Mouse (Mus musculus): Measurements from ENCODE around the gene Insl6.

The Insl6 gene

DNA sequence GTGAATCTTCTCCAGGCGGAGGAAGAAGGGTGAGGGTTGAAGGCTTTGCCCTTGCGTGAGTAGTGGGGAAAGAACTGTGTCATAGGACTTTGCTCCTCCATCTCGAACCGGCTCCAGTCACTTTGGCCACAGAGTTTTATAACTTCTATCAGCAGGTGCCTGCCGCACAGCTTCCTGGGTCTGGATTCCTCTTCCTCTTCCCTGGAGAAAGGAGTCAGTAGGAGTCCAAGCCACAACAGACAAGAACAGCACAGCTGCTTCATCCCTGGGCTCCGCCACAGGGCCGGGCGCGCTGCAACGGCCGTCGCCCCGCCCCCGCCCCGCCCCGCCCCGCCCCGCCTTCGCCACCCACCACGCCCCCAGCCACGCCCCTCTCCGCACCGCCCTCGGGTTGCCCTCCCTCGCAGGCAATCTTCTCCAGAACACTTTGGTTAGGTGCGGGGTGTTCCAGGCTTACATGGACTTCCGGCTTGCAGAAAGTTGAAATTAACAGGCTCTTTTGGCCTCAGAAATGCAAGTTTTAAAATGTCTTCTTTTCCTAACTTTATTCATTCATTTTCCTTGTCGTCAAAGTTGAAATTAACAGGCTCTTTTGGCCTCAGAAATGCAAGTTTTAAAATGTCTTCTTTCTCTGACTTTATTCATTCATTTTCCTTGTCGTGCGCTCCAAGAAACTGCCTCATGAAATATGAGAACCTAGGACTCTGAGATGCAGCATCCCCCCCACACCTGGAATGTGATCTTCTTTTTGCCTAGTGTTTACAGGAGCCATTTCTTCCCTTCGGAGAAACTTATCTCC, at the start of gene Insl6:
Insl6 (minus strand) TSS at position 304 of the 799 bp plus-strand sequence.
- peak; percentile 70 for DNase-seq (ENCODE audit: low read depth, low spot score)

DNA sequence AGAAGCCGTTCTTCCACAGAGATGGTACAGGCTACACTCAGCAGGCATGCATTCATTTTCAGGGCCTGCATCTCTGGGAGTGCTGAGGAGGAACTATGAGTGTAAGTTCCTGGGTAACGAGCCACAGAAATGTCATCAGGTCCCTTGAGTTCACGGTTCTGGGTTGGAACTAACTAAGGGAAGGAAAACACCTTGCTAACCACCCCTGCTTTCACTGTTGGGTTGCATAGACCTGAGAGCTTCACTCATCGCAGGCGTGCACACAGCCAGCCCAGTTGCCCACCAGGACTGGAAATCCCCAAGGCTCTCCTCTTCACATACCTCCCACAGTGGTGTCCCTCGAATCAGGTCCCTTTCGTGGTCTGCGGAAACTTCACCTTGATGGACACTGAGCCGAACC, 49.8 kb upstream of the Insl6 start:
- no peak for DNase-seq (ENCODE audit: low read depth, low spot score)

DNA sequence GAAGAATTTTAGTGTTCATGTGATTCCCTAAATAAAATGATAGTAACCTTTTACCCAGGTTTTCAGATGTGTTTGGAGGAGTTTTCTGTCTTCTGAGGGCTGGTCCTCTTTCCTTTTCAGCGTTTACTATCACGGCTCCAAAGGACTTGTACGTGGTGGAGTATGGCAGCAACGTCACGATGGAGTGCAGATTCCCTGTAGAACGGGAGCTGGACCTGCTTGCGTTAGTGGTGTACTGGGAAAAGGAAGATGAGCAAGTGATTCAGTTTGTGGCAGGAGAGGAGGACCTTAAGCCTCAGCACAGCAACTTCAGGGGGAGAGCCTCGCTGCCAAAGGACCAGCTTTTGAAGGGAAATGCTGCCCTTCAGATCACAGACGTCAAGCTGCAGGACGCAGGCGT, 48.3 kb upstream of the Insl6 start:
- no peak for DNase-seq (ENCODE audit: low read depth, low spot score)

DNA sequence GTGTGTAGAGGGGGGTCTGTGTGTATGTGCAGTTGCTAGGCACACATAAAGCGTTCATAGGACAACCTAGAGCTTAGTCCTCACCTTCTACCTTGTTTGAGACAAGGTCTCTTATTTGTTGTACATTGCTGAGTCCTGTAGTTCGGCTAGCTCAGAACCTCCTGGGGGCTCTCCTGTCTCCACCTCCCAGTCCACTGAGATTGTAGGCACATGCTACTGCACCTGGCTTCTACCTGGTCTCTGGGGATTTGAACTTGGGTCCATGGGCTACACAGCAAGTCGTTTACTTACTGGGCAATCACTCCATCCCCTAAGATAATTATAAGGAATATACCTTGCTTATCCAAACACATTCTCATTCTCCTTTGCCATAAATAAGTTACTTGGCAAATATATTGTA, 47.5 kb upstream of the Insl6 start:
- no peak for DNase-seq (ENCODE audit: low read depth, low spot score)

DNA sequence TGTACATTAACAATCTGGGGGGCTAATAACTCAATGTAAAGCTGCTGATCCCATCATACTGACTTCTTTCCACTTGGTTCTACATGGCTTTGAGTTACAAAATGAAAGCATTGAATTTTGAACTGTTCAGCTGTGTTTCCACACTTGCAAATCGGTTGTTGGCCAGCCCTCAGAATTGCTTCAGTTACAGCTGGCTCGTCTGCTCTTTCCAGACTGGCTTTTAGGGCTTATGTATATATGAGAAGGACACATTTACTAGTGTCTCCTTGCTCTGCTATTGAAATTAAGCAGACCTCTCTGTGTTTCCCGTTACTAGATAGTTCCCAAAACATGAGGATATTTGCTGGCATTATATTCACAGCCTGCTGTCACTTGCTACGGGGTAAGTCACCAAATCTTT, 47.0 kb upstream of the Insl6 start:
- DNase-seq (ENCODE audit: low read depth, low spot score): no peak

DNA sequence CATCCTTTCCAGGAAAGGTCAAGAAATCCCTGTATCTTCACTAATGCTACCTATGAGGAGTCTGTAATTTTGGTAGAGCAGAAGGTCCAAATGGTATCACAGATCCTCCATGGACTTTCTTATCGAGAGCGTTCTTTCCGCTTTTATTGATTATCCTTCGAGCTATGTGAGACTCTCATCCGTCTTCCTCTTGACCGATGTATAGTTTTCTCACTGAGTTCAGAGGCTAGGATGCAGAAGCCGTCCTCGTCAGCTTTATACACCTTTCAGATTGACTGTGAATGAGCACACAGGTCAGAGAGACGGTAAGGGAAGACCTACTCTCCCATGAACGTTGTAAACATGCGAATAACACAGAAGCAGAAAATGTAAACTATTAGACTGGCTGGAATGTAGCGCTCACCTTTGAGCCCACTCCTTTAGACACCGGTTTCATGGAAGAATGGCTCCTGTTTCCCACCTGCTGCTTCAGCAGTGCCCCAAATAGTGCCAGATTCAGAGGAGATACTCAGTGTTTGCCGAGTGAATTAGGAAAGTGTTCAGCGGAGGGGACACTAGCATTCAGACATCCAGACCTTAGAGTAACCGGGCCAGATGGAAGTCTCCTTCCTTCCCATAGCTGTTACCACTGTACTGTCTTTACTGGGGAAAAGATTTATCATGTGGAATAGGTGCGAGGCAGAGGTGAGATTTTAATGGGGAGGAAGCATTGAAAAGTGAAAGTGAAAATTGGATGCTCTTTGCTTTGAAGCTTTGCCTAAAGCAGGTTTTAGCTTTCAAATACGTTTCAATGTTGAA, 46.3 kb upstream of the Insl6 start:
- DNase-seq (ENCODE audit: low read depth, low spot score): no peak

DNA sequence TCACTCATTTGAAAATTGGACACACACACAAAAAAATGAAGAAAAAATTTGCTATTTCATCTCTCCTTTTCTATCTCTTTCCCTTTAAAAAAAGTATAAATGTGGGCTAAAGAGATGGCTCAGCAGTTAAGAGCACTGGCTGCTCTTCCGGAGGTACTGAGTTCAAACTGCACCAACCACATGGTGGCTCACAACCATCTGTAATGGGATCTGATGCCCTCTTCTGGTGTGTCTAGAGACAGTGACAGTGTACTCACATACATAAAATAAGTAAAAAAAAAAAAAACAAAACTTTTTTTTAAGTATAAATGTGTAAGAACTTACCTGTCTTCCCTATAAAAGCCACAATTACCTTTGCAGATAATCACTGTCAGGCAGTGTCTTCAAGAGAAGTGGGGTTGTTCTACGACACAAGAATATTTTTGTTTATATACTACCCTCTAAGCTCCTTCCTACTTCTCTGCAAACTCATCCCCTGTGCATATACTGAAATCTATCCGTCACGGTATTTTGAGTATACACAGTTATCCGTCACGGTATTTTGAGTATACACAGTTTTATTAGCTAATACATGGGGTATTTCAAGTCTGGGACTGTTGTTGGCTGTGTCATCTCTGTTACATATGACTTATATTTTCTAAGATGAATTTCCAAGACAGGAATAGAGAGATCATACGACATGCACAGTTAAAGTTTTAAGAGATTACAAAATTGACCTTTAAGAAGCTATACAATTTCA, 45.6 kb upstream of the Insl6 start:
- no peak for DNase-seq (ENCODE audit: low read depth, low spot score)

DNA sequence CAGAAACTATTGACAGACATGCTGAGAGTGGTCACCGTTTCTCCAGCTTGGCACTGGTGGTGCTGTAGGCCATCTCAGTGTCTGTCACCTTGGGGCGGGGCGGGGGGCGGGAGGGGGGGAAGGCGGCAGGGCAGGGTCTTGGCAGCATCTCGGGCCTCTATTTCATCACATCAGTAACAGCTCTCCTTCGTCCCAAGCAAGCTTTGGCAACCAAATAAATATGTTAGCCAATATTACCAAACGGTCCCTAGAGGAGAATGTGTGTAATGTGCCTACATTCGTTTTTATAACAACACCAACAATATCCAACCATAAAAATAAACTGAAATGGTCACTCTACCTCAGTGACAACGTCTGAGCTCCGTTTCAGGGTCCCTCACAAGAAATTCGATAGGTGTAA, 45.0 kb upstream of the Insl6 start:
- DNase-seq (ENCODE audit: low read depth, low spot score): no peak

DNA sequence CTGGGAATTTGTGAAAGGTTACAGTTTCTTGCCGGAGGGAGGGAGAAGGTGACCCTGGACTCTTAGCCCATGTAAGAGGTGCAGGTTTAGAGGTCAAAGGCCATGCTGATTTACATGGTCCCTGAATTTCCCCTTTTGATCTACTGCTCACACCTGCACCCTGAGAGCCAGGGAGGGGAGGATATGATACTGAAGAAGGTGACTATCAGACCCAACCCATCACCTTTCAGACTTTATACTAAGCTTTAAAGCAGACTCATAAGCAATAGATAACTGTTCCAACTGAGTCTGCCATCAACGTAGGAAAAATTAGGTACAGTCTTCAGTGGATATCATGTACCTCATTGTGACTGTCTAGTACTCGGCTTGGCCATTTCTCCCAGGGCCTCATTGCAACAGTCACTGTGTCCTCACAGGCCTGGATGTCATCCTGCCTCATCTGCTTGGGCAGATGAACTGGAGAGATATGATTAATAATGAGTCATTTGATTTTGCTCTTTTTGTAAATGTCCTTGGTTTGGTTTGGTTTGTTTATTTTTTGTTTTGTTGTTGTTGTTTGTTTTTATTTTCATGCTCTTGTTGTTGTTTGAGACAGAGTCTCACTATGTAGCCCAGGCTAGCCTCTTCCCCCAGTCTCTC, 43.6 kb upstream of the Insl6 start:
- DNase-seq (ENCODE audit: low read depth, low spot score): no peak

DNA sequence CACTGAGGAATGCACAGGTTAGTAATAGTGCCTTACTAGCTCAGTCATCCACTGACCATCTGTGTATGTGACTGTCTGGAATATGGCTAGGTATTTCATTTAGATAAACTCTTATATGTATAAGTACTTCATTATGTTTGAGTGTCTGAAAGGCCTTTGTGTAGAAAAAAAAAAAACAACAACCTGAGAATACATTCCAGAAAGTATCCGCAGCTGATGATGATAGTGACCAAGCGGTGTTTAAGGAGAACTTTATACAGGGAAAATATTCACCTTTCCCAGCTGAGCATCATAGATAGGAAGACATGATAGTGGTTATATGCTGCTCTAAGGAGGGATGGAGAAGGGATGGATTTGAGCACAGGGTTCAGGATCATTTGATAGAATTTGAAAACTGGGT, 42.9 kb upstream of the Insl6 start:
- no peak for DNase-seq (ENCODE audit: low read depth, low spot score)

DNA sequence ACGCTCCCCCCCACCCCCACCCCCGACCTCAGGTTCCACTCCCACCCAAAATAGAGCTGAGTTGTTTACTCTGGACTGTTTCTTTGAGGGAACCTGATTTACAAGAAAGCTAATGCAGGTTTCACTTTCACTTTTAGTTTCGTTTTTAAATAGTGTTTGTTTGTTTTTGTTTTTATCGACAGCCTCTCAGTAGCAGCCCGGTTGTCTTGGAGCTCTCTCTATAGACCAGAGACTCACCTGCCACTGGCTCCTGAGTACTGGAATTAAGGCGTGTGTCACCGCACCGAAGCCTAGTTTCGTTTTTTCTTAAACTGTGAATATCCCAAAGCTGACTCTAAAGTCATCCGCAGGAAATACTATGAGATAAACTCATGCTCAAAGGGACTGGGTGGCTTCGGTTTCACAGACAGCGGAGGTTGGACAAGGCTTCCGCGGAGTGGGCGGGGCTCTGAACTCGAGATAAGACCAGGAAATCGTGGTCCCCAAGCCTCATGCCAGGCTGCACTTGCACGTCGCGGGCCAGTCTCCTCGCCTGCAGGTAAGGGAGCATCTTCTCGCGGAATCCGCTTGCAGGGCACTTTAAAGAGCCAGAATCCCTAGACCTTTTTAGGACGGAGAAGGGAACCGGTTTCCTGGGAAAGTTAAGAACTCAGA, 41.9 kb upstream of the Insl6 start, which contains the start of the genes Plgrkt and Cd274:
Plgrkt (minus strand) TSS at position 422 of the 654 bp plus-strand sequence.
Cd274 (plus strand) TSS at position 487 of the 654 bp plus-strand sequence.
- DNase-seq (ENCODE audit: low read depth, low spot score): peak; percentile 32

DNA sequence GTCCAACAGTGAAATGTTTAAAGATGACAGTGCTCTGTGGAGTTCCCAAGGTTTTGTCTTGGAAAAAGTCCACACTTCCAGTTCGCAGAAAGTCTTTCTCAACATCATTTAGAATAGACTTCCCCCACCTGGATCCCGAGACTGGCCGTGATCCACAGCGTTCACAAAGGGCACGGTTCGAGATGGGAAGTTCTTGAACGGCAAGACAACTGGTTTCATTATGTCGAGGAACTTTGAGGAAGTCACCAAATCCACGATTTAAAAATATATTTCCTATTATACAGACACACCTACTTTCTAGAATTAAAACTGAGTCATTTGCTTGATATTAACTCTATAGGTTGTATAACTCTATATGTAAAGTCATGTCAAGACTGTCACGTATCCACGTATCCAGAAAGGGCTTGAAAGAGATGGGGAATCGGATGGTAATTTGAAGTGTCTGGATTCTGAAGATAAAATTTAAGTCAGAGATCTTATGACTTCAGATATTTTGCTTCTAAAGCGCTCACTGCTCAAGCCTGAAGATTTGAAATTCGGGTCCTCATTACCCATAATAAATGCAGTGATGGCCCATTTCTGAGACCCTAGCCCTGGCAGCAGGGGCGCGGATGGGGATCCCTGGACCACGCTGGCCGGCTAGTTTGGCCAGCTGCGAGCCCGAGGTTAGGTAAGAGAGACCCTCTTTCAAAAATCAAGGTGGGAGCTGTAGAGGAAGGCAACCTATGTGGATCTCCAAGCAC, 41.2 kb upstream of the Insl6 start:
- DNase-seq (ENCODE audit: low read depth, low spot score): no peak

DNA sequence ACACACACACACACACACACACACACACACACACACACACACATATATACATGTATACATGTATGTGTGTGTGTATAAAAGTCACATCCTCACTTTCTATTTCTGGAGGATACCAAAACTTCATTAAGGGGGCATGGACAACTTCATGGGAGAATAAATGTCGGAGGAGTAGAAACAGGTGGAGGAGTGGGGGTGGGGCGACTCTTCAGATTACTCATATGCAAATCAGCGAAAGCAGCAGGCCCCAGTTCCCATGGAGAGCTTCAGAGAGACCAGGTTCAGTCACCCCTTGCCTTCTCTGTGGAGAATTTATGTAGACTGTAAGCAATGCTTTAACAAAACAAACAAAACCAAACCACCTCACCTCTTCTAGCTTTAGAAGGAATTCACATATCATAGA, 39.9 kb upstream of the Insl6 start:
- no peak for DNase-seq (ENCODE audit: low read depth, low spot score)

DNA sequence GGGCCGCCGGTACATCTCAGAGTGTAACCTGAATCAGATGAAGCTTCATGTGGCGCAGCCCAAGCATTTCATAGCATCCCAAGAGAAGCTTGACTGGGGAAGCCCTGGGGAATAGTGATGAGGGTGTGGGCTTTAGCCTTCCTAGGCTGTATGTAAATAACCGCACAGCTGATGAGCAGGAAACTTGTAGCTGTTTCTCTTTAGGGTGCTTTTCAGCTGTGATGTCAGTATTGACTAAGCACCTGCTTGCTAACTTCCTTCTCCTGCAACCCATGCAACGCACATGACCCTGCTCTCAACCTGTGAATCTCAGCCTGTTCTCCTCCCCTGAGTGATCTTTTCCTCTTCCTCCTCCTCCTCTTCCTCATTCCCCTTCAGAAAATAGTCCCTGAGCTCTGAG, 38.9 kb upstream of the Insl6 start:
- DNase-seq (ENCODE audit: low read depth, low spot score): no peak

DNA sequence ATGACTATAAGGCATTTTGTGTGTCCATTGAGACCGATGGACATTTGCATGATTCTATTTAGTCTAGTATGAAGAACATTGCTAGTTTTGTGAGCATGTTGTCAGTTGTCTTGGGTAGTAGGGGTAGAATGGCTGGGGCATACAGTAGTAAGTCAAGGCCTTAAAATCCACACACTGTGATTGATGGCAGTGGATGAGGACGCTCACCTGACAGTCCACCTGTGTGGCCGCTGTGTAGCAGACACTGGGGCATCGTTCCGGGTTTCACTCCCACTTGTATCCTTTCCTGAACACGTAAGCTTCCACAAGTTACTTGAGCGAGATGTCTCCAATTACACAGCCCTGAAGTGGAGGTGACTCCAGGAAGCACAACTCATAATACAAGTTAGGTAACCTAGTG, 38.4 kb upstream of the Insl6 start:
- no peak for DNase-seq (ENCODE audit: low read depth, low spot score)

DNA sequence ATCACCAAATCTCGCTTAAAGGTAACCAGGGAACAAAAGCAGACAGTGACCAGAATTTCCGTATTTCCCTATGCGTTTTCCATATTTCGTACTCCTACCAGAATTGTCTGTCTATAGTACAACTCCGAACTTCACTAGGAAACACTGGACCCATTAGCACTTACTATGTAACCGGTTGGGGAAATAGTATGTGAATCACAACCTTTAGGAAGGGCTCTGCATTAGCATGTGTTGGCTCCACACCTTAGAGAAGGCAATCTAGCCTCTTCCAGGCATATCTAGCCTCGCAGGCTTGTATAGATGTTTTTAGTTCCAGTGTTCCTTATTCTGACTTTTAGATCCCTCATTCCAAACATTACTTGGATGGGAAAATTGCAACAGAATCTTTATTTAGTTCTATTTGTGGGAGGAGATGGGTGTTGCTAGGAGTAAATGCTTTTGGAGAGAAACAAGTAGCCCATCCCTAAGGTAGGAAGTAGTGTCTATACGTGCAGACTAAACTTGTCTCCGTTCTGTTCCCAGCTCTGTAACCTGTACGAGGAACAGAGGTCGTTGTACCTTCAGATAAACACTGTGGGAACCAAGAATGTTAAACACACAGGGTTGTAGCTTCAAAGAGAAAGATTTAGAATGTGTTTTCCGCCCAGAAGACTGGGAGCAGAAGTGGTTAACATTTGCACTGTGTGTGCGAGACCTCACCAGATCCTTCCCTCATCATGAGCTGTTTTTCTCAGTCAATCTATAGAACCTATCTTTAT, 37.2 kb upstream of the Insl6 start:
- DNase-seq (ENCODE audit: low read depth, low spot score): no peak

DNA sequence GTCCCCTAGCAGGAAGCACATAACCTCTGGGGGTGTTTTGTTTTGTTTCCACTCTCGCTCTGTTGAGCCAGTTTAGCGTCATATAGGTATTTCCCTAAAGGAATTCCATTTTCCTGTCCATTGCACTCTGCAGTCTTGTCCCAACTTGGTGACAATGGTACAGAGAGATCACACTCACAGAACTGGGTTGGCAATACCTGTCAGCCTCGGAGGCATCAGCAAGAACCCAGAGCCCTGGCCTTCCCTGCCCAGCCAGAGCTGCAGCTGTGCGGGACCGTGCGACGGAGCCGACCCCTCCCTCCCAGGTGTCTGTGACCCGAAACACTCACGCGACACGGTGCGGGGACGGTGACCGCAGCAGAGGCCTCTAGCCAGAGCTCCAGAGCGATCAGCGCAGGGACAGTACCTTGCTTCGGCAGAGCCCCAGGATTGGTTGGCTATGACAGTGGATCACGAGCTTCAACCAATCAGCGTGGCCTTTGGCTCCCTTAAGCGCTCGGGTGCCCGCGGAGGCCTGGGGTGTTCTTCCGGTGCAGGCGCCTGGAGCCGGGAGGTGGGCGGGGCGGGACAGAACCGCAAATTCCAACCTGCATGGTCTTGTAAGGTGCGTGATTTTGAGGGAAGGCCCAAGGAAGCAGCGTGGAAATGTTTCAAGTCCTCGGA, 36.4 kb upstream of the Insl6 start:
- DNase-seq (ENCODE audit: low read depth, low spot score): peak; percentile 84

DNA sequence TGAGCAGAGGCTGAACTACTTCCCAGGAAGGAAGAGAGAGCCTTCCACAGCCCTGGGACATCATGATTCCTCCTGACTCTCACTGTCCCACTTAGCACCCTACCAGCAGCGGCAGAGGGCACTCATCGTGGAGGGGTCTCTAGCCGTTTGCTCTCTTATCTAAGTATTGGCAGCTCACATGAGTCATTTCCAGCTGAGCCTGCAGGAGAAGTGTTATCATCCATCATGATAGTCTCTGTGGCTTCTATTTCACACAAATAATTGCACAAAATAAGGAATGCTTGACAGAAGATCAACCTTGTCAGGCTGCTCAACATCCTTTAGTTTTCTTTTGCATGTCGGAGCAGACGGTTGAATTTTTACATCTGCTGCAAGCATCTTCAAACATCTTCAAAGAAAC, 35.1 kb upstream of the Insl6 start:
- no peak for DNase-seq (ENCODE audit: low read depth, low spot score)

DNA sequence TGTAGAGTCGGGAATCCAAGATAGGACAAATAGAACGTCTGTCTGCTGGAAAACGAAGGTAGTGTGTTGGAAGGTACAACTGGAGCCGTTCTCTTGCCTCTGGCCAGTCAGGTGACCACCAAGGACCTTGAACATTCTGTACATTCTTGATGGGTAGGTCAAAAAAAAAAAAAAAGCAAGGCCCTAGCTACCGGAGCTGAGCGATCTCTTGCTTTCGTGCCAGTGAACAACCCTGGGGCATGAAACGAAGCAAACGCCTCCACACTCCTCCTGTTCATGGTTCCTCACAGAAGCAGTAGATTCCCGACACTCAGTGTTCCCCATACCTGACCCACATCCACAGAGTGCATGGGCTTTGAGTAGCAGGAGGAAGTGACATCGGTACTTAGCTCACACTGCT, 31.1 kb upstream of the Insl6 start:
- DNase-seq (ENCODE audit: low read depth, low spot score): no peak

Data from forelimb bud, embryonic 11.5 days (tissue).